Mouse (Mus musculus): ENCODE data around the gene Aatf. TPM values are rescaled to one million over a fixed set of nuclear protein-coding genes. Genes with fewer than 3 reads are reported as not detected.
"Not testable (repeated sequence)": the region's sequence is repeated elsewhere in the genome, so short reads cannot be mapped to it uniquely, and the experiment has no call there.

Gene Aatf
- polyA plus RNA-seq, 1 experiment from 2014 or later, result 51.1 TPM

DNA sequence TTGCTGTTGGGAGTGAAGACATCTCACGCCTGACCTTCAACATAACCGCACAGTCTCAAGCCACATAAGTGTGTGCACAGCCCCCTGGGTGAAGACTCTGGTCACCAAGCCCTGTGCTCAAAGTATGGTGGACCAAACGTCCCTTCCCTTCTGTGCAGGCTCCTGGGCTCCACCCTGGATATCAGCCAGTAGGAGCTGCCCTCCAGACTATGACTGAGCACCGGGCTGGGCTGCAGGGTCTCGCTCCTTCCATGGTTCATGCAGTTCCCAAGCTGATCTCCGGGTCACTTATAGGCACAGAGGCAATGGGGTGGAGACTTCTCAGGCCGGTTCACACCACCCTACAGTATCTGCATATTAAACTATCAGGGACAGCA, 101.7 kb downstream of the Aatf start:
- Histone ChIP-seq H3K9ac (ENCODE audit: low read length) (no peak overlapping the region), H3K36me3 (ENCODE audit: control insufficient read depth, insufficient read depth, low read length) (no peaks in the 10 kb centered on the region), H3K9me3 (ENCODE audit: control insufficient read depth, low read length) (peaks cover 2% of the 10 kb centered on the region), H3K27me3 (ENCODE audit: control insufficient read depth, insufficient read depth, low read length) (no peaks in the 10 kb centered on the region), H3K4me2 (ENCODE audit: low read depth, severe bottlenecking) (no peak overlapping the region), H3K4me1 (ENCODE audit: control insufficient read depth, insufficient read depth, low read length) (peaks cover 12% of the 10 kb centered on the region), H3K4me3 (ENCODE audit: low read depth, low read length) (no peak overlapping the region), H3K27ac (replicated peaks; ENCODE audit: low read depth, low read length) (no peak overlapping the region)
- ATAC-seq (ENCODE audit: insufficient number of reproducible peaks, low FRiP score, low TSS enrichment, low read depth) (peak; percentile 39; the same call in 1 of the 2 replicates), DNase-seq (ENCODE audit: low spot score) (no peak)
- WGBS, result 59% methylated on average over 7 of the region's 7 CpGs

DNA sequence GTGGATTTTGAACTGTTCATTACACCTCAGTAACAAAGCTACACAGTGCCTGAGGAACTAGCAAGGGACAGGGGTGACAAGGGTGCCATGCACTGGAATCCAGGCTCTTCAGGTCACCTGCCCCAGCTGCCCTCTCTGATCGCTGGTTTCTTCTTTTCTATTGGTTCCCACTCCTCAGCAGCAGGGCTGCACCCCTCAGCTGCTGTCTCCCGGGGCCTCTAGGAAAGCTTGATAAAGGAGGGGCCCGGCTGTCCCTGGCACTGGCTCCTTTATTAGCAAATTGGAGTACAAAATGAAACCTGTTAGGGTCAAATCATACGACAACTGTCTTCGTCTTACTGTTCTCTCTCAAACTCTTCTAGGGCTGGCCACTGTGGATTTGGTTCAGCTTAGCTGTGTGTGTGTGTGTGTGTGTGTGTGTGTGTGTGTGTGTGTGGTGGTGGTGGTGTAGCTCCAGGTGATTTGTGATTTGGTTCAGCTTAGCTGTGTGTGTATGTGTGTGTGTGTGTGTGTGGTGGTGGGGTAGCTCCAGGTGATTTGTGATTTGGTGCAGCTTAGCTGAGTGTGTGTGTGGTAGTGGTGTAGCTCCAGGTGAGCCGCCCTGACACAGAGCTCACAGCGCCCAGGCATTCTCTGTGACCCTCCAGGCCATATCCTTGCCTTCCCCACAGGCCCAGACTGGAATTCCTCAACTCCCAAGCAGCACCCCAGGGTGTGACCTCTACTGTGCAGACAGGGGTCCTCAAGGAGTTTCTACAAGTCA, 102.3 kb downstream of the Aatf start:
- whole genome bisulfite sequencing, result 72% methylated on average over 7 of the region's 7 CpGs
- H3K4me2 ChIP-seq (ENCODE audit: low read depth, severe bottlenecking), result no peak overlapping the region
- H3K4me3 ChIP-seq (ENCODE audit: low read depth, low read length), result no peak overlapping the region
- no peaks in the 10 kb centered on the region for H3K36me3 ChIP-seq (ENCODE audit: control insufficient read depth, insufficient read depth, low read length)
- H3K27me3 ChIP-seq (ENCODE audit: control insufficient read depth, insufficient read depth, low read length), result no peaks in the 10 kb centered on the region
- peaks cover 4% of the 10 kb centered on the region for H3K9me3 ChIP-seq (ENCODE audit: control insufficient read depth, low read length)
- H3K4me1 ChIP-seq (ENCODE audit: control insufficient read depth, insufficient read depth, low read length), result peaks cover 12% of the 10 kb centered on the region
- no peak overlapping the region for H3K9ac ChIP-seq (ENCODE audit: low read length)
- ATAC-seq (ENCODE audit: insufficient number of reproducible peaks, low FRiP score, low TSS enrichment, low read depth), result no peak; the same call in 1 of the 2 replicates
- DNase-seq (ENCODE audit: low spot score), result peak; percentile 19
- H3K27ac ChIP-seq (replicated peaks; ENCODE audit: low read depth, low read length), result no peak overlapping the region

DNA sequence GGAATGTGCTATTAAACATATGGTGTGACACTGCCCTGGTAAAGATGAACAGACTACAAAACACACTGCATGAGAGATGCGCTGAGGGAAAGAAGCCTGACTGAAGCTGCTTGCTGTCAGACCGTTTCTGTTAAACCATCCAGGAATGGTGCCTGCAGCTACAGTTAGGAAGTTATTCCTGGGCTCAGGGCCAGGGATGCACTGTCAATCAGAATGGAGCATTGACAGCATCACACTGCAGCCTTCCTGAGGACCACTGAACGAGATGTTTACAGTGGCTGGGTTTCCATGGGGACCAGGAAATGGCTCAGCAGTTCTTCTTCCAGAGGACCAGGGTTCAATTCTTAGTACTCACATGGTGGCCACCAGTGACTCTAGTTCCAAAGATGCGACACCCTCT, 102.9 kb downstream of the Aatf start:
- DNase-seq (ENCODE audit: low spot score) (peak; percentile 18), ATAC-seq (ENCODE audit: insufficient number of reproducible peaks, low FRiP score, low TSS enrichment, low read depth) (no peak)
- no peak overlapping the region for H3K9ac ChIP-seq (ENCODE audit: low read length)

DNA sequence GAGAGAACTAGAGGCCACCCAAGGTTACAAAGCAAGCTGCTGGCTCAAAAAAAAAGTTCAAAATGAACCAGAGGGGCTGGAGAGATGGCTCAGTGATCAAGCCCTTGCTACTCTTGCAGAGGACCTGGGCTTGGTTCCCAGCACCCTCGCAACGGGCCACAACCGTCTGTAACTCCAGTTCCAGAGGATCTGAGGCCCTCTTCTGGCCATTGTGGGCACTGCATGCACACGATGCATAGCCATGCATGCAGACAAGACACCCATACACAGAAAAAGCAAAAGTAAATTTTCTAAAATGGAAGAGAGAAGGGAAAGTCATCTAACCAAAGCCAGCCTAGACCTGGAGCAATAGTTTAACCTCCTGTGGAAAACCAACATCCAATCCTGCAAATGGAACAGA, 106.6 kb downstream of the Aatf start:
- Histone ChIP-seq H3K27ac (replicated peaks; ENCODE audit: low read depth, low read length) (no peak overlapping the region), H3K36me3 (ENCODE audit: control insufficient read depth, insufficient read depth, low read length) (no peaks in the 10 kb centered on the region), H3K9ac (ENCODE audit: low read length) (no peak overlapping the region), H3K4me1 (ENCODE audit: control insufficient read depth, insufficient read depth, low read length) (peaks cover 2% of the 10 kb centered on the region; the same call in 1 of the 2 replicates), H3K27me3 (ENCODE audit: control insufficient read depth, insufficient read depth, low read length) (no peaks in the 10 kb centered on the region), H3K9me3 (ENCODE audit: control insufficient read depth, low read length) (peaks cover 4% of the 10 kb centered on the region), H3K4me2 (ENCODE audit: low read depth, severe bottlenecking) (no peak overlapping the region), H3K4me3 (ENCODE audit: low read depth, low read length) (no peak overlapping the region)
- WGBS, result 96% methylated on average over 4 of the region's 4 CpGs
- ATAC-seq (ENCODE audit: insufficient number of reproducible peaks, low FRiP score, low TSS enrichment, low read depth), result no peak
- DNase-seq (ENCODE audit: low spot score), result no peak

More for the DNA sequence above, 102.9 kb downstream of the Aatf start:
- H3K4me1 ChIP-seq (ENCODE audit: control insufficient read depth, insufficient read depth, low read length), result peaks cover 12% of the 10 kb centered on the region
- H3K4me3 ChIP-seq (ENCODE audit: low read depth, low read length), result no peak overlapping the region
- peaks cover 4% of the 10 kb centered on the region for H3K9me3 ChIP-seq (ENCODE audit: control insufficient read depth, low read length)
- no peaks in the 10 kb centered on the region for H3K27me3 ChIP-seq (ENCODE audit: control insufficient read depth, insufficient read depth, low read length)
- 77% methylated on average over 4 of the region's 4 CpGs for WGBS
- H3K4me2 ChIP-seq (ENCODE audit: low read depth, severe bottlenecking), result no peak overlapping the region
- no peaks in the 10 kb centered on the region for H3K36me3 ChIP-seq (ENCODE audit: control insufficient read depth, insufficient read depth, low read length)
- no peak overlapping the region for H3K27ac ChIP-seq (replicated peaks; ENCODE audit: low read depth, low read length)

DNA sequence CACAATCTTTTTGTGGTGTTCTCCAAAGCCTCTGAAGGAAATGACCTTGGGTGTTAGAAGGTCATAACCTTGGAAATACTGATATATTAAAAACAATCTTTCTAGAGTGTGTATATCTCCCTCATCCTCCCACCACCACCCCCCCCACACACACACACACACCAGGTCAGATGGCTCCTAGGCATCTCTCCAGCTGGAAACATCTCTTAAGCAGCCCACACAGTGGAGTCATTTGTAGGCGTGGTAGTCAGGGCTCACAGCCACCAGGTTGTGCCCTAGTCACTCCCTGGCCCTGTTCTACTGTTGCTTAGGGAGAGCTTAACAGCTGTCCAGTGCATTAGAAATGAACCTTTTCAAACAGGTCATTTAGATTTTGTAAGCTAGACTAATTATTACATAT, 118.3 kb downstream of the Aatf start:
- Histone ChIP-seq H3K9me3 (ENCODE audit: control insufficient read depth, low read length) (no peaks in the 10 kb centered on the region), H3K4me2 (ENCODE audit: low read depth, severe bottlenecking) (no peak overlapping the region), H3K4me3 (ENCODE audit: low read depth, low read length) (no peak overlapping the region), H3K4me1 (ENCODE audit: control insufficient read depth, insufficient read depth, low read length) (no peaks in the 10 kb centered on the region), H3K27ac (replicated peaks; ENCODE audit: low read depth, low read length) (no peak overlapping the region), H3K36me3 (ENCODE audit: control insufficient read depth, insufficient read depth, low read length) (no peaks in the 10 kb centered on the region), H3K9ac (ENCODE audit: low read length) (no peak overlapping the region), H3K27me3 (ENCODE audit: control insufficient read depth, insufficient read depth, low read length) (no peaks in the 10 kb centered on the region)
- ATAC-seq (ENCODE audit: insufficient number of reproducible peaks, low FRiP score, low TSS enrichment, low read depth) (no peak), DNase-seq (ENCODE audit: low spot score) (no peak)
- WGBS, result 88% methylated on average over 1 of the region's 1 CpGs

DNA sequence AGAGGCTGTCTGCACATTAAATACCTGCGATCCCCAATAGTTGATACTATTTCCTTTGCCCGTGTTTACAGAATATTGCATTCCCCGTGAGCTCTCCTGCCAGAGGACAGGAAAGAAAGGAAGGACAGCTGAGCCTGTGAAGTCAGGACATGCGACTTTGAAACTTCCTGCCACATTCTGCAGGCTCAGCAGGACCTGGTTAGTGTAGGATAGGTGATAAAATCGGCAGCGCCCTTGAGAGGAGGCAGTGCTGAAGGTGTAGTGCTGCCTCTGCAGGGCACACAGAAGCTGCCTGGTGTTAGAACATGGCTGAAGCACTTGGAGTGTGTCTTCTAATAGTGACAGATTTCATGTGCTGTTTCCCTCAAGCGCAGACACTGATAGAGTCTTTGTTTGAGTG, 119.8 kb downstream of the Aatf start:
- no peaks in the 10 kb centered on the region for H3K4me1 ChIP-seq (ENCODE audit: control insufficient read depth, insufficient read depth, low read length)
- ATAC-seq (ENCODE audit: insufficient number of reproducible peaks, low FRiP score, low TSS enrichment, low read depth) (no peak), DNase-seq (ENCODE audit: low spot score) (no peak)
- H3K4me2 ChIP-seq (ENCODE audit: low read depth, severe bottlenecking), result no peak overlapping the region
- H3K4me3 ChIP-seq (ENCODE audit: low read depth, low read length), result no peak overlapping the region
- H3K9ac ChIP-seq (ENCODE audit: low read length), result no peak overlapping the region
- no peak overlapping the region for H3K27ac ChIP-seq (replicated peaks; ENCODE audit: low read depth, low read length)
- no peaks in the 10 kb centered on the region for H3K36me3 ChIP-seq (ENCODE audit: control insufficient read depth, insufficient read depth, low read length)
- H3K27me3 ChIP-seq (ENCODE audit: control insufficient read depth, insufficient read depth, low read length), result no peaks in the 10 kb centered on the region
- 59% methylated on average over 7 of the region's 7 CpGs for WGBS
- H3K9me3 ChIP-seq (ENCODE audit: control insufficient read depth, low read length), result no peaks in the 10 kb centered on the region

DNA sequence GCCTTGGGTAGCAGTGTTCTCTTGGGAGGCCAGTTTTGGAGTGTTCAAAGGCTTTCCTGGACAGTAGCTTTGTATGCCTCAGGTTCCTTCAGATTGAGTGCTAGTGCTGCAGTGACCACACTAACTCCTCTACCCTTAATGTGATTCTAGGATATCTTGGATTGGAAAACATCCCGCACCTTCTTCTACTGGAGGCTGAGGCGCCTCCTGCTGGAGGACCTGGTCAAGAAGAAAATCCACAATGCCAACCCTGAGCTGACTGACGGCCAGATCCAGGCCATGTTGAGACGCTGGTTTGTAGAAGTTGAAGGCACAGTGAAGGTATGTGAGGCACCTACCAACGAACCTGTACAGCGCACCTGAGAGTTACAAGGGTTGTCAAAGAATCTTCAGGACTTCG, 121.3 kb downstream of the Aatf start:
- ATAC-seq (ENCODE audit: insufficient number of reproducible peaks, low FRiP score, low TSS enrichment, low read depth); H3K9ac ChIP-seq (ENCODE audit: low read length): not testable (repeated sequence)

DNA sequence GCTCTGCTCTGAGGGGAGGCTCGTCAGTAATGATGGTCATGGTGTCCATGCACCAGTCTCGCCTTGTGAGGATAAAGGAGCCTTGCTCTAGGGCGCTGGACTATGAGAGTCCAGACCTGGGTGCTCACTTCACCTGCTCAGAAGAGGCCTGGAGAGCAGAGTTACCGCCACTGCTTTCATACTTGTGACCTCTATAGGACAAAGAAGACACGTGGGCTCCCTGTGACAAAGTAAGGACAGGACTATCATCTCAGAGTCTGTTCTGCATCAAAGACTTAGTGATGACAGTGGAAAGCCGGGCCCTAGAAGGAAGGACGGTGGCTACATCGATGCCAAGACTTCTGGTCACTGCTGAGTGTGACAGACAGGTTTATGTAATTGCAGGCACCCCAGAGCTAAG, 122.2 kb downstream of the Aatf start:
- no peak for DNase-seq (ENCODE audit: low spot score)
- Histone ChIP-seq H3K4me1 (ENCODE audit: control insufficient read depth, insufficient read depth, low read length) (no peaks in the 10 kb centered on the region), H3K9ac (ENCODE audit: low read length) (no peak overlapping the region), H3K27ac (replicated peaks; ENCODE audit: low read depth, low read length) (no peak overlapping the region), H3K9me3 (ENCODE audit: control insufficient read depth, low read length) (no peaks in the 10 kb centered on the region), H3K27me3 (ENCODE audit: control insufficient read depth, insufficient read depth, low read length) (no peaks in the 10 kb centered on the region), H3K4me3 (ENCODE audit: low read depth, low read length) (no peak overlapping the region), H3K4me2 (ENCODE audit: low read depth, severe bottlenecking) (no peak overlapping the region), H3K36me3 (ENCODE audit: control insufficient read depth, insufficient read depth, low read length) (no peaks in the 10 kb centered on the region)
- no peak for ATAC-seq (ENCODE audit: insufficient number of reproducible peaks, low FRiP score, low TSS enrichment, low read depth)
- WGBS, result 84% methylated on average over 8 of the region's 8 CpGs

More for the DNA sequence above, 121.3 kb downstream of the Aatf start:
- not testable (repeated sequence) for H3K4me1 ChIP-seq (ENCODE audit: control insufficient read depth, insufficient read depth, low read length); H3K4me3 ChIP-seq (ENCODE audit: low read depth, low read length); H3K9me3 ChIP-seq (ENCODE audit: control insufficient read depth, low read length); H3K36me3 ChIP-seq (ENCODE audit: control insufficient read depth, insufficient read depth, low read length); H3K27ac ChIP-seq (replicated peaks; ENCODE audit: low read depth, low read length); H3K4me2 ChIP-seq (ENCODE audit: low read depth, severe bottlenecking); DNase-seq (ENCODE audit: low spot score); H3K27me3 ChIP-seq (ENCODE audit: control insufficient read depth, insufficient read depth, low read length)
- WGBS, result 86% methylated on average over 7 of the region's 7 CpGs

DNA sequence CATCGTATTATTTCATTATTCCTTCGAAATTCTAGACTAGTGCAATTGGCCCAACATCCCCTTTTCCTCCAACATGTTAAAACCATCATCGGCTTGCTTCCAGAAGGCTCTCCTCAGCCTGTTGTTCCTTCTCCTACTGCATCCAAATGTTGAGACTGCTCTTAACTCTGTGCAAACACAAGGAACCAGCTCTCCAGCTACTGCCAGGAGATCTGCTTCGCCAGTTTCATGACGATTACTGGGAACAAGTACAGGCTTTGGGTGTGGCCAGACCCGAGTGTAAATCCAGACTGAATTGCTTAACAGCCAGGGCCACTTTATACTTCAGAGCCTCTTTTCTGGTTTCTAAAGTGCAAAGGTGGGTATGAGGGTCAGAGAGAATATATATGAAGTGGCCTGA, 124.0 kb downstream of the Aatf start:
- DNase-seq (ENCODE audit: low spot score) (no peak), ATAC-seq (ENCODE audit: insufficient number of reproducible peaks, low FRiP score, low TSS enrichment, low read depth) (no peak)
- Histone ChIP-seq H3K9me3 (ENCODE audit: control insufficient read depth, low read length) (no peaks in the 10 kb centered on the region), H3K4me1 (ENCODE audit: control insufficient read depth, insufficient read depth, low read length) (no peaks in the 10 kb centered on the region), H3K4me2 (ENCODE audit: low read depth, severe bottlenecking) (no peak overlapping the region), H3K36me3 (ENCODE audit: control insufficient read depth, insufficient read depth, low read length) (no peaks in the 10 kb centered on the region), H3K27me3 (ENCODE audit: control insufficient read depth, insufficient read depth, low read length) (no peaks in the 10 kb centered on the region), H3K4me3 (ENCODE audit: low read depth, low read length) (no peak overlapping the region), H3K27ac (replicated peaks; ENCODE audit: low read depth, low read length) (no peak overlapping the region), H3K9ac (ENCODE audit: low read length) (no peak overlapping the region)
- WGBS, result 84% methylated on average over 6 of the region's 6 CpGs

Data from limb, embryonic 11.5 days (tissue).